Mouse (Mus musculus): ENCODE measurements at regions not wholly inside any gene's neighbourhood (a gene's known extent, or its start where the extent isn't known, plus 50 kb on each side); places are given as distances from the start of the nearest gene placed in this dataset.

DNA sequence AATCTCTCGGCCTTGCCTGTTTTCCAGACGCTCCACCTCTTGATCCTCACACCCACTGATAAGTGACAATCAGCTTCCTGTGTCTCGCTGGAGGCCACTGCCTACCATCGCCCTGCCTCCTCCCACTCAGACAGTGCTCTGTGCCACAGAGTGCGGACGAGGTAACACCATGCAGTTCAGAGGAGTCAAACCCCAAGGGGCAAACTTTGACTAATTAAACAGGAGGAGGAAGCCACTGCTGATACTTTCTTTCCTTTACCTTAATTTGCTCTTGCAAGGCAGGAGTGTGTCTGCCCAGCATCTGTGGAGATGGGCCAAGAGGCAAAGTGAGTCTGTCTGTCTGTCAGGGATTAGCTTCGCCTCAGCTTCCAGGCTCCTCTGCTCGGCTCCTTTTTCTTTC, 192.2 kb downstream of the 3100002H09Rik start:
- TF ChIP-seq POLR2A (IDR thresholded peaks at IDR 0.05; ENCODE audit: low read depth, low read length) (no peak), CTCF (IDR thresholded peaks at IDR 0.05; ENCODE audit: extremely low read depth, insufficient read depth, insufficient read length, insufficient replicate concordance) (no peak)

All from spleen, adult 2 months (tissue).